Mouse (Mus musculus): ENCODE measurements around the gene Rbm42.

The Rbm42 gene

DNA sequence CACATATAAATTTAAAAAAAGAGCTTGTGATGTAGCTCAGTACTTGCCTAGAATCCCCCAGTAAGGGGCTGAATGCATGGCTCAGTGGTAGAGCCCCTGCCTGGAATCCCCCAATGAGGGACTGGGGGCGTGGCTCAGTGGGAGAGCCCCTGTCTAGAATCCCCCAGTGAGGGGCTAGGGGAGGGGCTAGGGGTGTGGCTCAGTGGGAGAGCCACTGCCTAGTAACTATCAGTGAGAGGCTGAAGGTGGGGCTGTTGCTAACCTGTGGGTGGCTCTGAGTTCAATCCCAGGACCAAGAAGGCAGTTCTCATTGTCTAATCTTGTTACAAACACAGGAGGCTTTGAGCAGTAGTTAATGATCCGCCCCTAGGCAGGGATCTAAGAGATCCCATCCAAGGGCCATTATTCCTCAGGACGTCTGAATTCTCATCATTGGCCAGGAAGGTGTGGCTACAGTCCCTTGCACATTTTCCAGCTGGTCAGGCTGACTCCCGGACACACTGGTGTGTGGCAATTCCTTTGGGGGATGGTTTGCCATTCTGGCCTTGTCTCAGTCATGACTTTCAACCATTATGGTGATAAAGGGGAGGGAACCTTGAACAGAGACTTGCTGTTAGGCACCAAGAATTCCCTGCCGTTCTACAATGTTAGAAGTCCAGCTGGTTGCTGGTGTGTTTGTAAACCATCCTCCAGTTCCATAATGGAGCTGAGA, 34.9 kb downstream of the Rbm42 start:
- no peak for DNase-seq

DNA sequence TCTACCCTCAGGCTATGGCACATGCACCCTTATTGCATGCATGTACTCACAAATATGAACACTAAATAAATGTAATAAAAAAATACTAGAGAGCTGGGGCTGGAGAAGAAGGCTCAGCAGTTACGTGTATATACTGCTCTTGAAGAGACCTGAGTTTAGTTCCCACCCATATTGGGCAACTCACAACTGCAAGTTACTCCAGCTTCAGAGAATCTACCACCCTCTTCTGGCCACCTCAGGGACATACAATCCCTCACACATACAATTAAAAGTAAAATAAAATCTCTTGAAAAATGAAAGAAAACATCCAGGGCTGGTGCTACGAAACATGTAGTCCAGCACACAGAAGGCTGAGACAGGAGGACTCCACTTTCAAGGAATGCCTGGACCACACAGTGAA, 35.7 kb downstream of the Rbm42 start:
- DNase-seq: no peak

GRCm38 (mm10) chr7:30613529-30614112, 36.5 kb downstream of the Rbm42 start:
- DNase-seq: peak; percentile 70 to 79

DNA sequence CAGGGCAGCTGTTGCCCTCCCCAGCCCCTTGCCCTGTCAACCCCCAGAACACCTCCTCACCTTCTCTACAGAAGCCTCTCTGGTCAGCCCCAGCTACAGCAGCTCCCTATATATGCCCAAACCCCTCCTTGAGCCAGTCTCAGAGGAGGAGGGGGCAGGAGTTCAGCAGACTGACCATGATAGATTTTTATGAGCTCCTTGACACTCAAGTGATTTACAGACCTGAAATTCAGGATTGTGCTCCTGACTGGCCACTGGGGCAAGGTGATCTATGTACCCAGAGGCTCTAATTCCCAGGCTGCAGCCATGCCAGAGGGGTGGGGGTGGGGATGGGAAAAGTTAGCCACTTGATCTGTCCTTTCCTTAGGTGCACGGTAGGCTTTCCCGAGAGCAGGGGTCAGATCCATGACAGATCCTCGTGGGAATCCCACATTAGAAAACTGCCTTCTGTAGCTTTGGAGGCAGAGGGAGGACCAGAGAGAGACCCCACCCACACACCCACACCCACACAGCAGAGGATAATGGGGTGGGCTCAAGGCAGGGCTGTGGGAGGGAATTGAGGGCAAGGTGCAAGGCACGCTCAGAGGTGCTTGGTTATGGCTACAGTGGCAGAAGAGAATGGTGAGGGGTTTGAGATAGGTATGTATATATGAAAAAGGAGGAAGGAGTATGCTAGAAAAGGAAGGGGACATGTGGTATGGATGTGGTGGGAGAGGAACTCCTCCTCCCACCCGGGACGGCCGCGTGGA, 37.3 kb downstream of the Rbm42 start, which contains the start of gene Upk1a:
TSS of gene Upk1a (minus strand) at position 194 of the 749 bp plus-strand sequence.
- DNase-seq: no peak

GRCm38 (mm10) chr7:30610043-30610442, 40.1 kb downstream of the Rbm42 start:
- no peak for DNase-seq

DNA sequence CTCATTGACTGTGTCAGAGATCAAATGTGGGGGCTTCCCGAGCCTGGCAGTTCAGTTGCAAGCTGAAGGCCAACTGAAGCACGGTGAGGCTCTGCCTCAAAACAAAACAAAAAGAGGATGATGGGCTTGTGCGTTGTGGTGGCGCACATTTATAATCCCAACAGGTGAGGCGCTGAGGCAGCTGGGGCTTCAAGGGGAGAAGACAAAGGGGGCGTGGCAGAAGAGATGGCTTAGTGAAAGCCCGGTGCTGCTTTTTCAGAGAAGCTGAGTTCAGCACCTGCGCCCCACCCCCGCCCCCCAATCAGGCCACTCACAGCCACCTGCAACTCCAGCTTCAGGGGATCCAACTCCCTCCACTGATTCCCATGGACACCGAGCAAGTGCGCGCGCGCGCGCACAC, 41.6 kb downstream of the Rbm42 start:
- DNase-seq: no peak

GRCm38 (mm10) chr7:30607706-30608309, 42.3 kb downstream of the Rbm42 start:
- peak; percentile 60 to 77 for DNase-seq

DNA sequence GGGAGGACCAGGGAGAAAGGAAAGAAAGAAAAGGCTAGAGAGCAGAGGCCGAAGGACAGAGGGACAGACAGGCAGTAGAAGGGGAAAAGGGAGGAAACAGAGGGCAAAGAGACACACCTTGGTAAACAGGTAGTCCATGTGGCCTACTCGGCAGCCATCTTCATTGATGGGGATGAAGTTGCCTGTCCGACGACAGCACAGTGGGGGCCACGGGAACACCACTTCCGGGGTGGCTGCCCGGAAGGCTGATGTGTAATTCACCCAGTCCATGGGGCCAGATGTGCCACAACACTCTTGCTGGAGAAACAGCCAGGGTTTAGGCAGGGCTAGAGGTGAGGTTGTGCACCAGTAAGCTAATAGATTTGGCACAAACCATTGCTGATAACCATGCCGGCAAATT, 45.2 kb downstream of the Rbm42 start:
- no peak for DNase-seq

GRCm38 (mm10) chr7:30604424-30604823, 45.7 kb downstream of the Rbm42 start:
- DNase-seq: no peak

DNA sequence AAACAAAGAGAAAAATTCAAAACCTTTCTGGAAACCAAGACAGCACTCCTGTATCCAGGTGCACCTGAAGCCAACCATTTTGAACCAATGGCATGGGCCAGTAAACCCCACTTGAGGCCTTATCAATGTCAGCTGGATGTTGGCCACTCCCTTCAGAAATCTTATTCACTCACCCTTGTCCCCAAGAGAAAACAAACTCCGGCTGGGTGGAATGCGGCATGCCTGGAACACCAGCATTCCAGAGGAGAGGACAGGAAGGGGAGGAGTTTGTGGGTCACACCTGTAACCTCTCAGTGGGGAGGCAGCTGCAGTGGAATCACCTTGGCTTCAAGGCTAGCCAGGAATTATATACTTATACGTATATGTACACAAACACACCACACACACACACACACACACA, 47.5 kb downstream of the Rbm42 start:
- no peak for DNase-seq

DNA sequence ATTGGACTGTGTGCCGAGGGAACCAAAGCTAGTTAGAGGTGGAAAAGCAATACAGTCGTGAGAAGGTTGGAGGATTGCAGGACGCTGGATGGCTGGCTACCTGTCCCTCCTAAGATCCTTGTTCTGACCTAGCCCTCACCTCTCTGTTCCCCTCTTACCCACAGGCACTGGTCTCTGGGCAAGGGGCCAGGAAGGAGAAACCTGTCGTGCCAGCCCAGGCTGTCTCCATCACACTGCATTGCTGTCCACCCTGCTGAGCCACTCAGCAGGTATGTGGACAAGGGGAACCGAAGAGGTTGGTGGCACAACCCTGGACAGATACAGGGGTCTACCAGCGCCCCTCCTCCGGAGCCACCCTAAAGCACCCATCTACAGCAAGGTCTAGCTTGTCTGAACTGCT, 49.5 kb downstream of the Rbm42 start:
- DNase-seq: peak in 1 of 2 experiments; percentile 54

DNA sequence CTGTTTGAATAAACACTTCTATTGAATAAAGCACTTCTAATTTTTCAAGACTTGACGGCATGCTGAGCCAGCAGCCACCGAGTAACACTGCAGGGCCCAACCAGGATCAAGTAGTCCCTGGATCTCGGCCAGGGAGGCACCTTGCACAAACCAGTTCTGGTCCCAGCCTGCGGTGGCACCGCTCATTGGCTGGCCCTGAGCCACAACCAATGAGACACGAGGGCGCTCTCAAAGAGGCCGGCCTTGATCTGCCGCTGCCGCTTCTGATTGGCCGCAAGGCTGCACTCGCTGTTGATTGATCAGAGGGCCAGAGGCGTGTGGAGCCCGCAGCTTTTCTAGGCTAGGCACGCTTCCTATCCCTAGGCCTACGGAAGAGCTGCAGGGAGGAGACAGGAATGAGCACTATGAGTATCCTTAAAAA, 50.2 kb downstream of the Rbm42 start:
- DNase-seq: peak; percentile 95 to 98

DNA sequence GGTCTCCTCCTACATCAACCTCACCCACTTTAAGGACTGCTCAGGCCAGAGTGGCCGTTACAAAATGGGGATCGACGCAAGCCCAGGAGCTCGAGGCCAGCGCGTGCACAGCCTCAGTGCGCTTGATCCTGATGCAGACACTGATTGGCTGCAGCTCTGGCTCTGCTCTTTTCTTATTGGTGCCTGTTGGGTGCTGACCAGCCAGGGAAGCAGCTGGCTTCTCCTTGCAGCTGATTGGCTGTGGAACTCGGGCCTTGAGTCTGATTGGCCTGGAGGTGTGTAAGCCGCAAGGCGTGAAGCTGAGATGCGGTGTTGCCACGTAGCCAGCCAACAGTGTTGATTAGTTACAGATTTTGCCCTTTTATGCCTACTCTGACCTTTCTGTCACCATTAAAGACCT, 51.3 kb downstream of the Rbm42 start, which contains the start of gene Zbtb32:
TSS of gene Zbtb32 (minus strand) at position 124 of the 400 bp plus-strand sequence.
- DNase-seq: no peak

- DNase-seq: no peak
Observed at GRCm38 (mm10) chr7:30596811-30597210, 53.3 kb downstream of the Rbm42 start.

DNA sequence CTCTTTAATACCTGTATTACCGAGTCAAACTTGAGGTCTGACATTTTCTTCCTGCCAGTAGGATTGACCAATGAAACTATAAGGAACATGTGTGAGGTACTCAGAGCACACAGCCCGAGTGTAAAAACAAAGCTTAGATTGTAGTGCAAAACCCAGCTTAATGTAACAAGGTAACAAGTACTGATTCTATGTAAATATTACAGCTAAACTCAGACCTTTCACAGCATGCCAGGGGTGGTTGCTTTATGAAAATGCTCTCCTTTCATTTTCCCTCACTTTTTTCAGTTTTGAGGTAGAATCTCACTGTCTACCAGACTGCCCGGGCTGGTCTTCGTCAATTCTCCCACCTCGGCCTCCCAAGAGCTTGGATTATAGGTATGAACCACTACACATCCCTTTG, 54.0 kb downstream of the Rbm42 start:
- no peak for DNase-seq

GRCm38 (mm10) chr7:30594510-30595024, 55.5 kb downstream of the Rbm42 start:
- DNase-seq: no peak

DNA sequence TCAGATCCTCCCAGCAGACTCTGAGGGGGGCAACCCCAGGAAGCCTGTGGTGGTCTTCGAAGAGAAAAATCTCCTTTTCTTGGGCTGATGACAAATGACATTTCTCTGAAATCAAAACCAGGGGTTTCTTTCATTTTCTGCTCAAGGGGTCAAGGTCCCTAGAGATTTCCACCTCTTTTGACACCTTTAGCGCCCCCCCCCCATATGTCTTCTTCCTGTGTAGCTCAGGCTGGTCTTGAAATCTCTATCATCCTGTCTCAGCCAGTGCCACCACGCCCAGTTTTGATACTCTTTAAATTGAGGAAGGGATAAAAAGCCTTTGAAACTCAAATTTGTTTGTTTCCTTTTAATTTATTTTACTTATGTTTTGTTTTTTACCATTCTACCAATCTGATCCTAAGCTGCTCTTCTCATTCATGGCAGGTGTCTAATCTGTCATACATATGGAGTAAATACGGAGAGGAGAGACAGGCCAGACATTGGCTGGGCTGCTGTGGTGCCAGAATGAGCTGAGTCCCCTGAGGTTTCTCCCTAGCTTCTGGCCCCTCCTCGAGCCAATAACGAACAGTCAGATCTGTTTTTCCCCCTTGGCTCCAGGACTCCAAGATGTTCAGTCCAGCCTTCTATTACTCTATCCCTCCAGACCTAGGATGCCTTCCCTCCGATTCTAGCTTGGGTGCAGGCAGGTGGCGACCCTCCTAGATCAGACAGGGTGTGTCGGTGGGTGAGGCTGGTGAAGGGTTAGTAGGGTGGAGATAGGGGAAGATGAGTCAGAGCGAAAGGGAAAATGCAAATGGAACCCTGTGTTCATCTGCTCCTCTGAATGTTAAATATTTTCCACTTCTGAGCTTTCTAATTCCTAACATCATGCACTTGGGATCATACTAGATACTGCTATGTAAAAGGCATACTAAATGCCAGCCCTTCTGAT, 56.3 kb downstream of the Rbm42 start:
- no peak for DNase-seq

GRCm38 (mm10) chr7:30592772-30593423, 57.2 kb downstream of the Rbm42 start:
- no peak for DNase-seq

DNA sequence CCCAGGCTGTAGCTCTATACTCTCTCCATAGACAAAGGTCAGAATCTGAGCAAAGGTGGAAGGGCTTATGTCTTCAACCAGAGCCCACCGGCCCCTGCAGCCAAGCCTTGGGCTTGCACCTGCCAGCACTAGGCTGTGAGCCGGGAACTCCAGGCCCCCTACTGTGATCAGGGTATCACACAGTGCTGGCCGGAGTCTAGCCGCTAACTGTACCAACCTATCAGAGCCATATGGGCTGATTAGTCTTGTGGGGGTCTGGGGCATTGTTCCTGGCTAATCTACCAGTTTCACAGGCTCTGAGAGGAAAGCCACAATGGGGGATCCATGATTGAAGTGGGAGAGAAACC, 58.5 kb downstream of the Rbm42 start:
- DNase-seq: no peak

All from cerebellum, postnatal 25 days (tissue).